Mouse (Mus musculus) thymus, postnatal 25 days (tissue): ENCODE results near the gene Arhgap28.

Experiments
- DNase-seq: peaks from one replicate; pipeline ENCODE4 v3.0.0; 2022

Arhgap28 gene

GRCm38 (mm10) chr17:67988920-67989621 lies 14.8 kb downstream of the Arhgap28 start:
- DNase-seq: no peak

GRCm38 (mm10) chr17:67985532-67985931 lies 18.4 kb downstream of the Arhgap28 start:
- DNase-seq: no peak

- no peak for DNase-seq
Observed at GRCm38 (mm10) chr17:67980573-67980972, 23.3 kb downstream of the Arhgap28 start.

DNA sequence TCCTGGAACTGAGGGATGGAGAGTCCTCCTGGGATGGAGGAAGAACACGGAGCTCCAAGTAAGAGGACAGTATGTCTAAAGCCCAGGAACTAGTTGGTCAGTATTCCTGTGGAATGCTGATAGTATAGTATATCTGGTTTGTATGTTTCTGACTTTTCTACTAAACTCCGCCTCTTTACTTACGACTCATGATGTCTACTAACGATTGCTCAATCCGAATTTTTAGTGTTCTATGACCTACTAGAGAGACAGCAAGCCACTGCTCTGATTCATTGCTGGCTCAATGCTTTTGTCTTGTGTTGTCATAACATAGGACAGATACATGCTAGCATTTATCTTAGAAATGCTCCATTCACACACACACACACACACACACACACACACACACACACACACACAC lies 24.7 kb downstream of the Arhgap28 start:
- DNase-seq: no peak

GRCm38 (mm10) chr17:67978786-67979185 lies 25.1 kb downstream of the Arhgap28 start:
- DNase-seq: no peak

- DNase-seq: no peak
Observed at GRCm38 (mm10) chr17:67976465-67976864, 27.5 kb downstream of the Arhgap28 start.

- no peak for DNase-seq
Observed at GRCm38 (mm10) chr17:67976027-67976426, 27.9 kb downstream of the Arhgap28 start.

DNA sequence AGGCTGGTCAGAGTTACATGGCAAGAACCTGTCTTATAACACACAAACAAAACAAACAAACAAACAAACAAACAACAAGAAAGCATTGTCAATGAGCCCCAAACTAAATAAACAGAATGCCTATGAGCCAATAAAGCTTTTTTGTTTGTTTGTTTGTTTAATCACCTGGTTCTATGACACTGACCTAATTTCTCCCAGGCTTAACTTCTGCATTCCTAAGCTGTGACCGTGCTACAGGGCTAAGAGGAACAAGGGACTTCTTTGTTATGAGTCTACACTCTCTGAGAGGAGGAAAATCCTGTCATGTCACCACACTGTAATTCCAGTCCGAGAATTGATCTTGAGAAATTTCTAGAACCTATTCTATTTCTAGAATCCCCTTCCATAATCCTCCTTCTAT lies 29.2 kb downstream of the Arhgap28 start:
- no peak for DNase-seq

DNA sequence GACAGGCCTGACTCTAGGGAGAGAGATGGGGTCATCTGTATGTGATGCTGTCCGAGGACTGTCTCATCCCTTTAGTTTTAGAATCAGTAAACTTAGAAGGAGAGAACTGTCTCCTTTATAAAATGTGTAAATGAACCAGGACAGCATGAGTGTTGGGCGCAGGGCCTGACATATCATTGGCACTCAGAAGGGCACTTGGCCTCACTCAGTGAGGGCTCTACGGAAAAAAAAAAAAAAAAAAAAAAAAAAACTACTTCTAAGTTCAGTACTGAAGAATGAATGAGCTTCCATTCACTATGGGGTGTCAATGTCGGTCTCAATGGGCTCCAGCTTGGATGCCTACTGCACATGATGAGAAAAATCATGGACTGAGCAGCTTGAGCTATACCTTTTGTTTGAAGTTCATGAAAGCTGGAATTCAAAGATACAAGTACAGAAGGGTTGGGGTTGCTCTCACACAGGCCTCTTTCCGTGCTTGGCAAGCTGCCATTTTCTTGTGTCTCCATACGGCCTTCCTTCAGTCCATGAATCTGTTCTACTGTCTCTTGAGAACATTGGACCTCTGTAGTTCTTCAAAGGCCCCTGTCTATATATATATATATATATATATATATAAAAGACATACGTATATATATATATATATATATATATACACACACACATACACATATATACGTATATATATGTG lies 36.9 kb downstream of the Arhgap28 start:
- DNase-seq: no peak

DNA sequence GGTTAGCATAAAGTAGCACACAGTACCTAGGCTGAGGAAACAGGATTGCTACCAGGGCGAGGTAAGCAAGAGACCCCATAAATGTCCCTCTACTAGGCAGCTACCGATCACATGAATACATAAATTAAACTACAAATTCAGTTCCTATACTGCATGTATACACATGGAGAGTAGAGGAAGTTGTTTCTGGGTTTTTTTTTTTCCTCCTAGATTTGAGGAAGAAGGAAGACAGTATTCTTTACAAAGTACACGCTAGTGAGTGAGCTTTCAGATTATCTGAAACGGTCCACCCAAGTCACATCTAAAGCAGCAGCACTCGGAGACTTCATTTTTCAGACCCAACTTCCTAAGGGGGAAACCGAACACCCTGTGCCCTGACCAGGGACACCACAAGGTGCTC lies 41.1 kb downstream of the Arhgap28 start:
- no peak for DNase-seq

GRCm38 (mm10) chr17:67962020-67962419 lies 41.9 kb downstream of the Arhgap28 start:
- DNase-seq: no peak

GRCm38 (mm10) chr17:67958909-67959308 lies 45.0 kb downstream of the Arhgap28 start:
- DNase-seq: no peak

- no peak for DNase-seq
Observed at GRCm38 (mm10) chr17:67957603-67958002, 46.3 kb downstream of the Arhgap28 start.

DNA sequence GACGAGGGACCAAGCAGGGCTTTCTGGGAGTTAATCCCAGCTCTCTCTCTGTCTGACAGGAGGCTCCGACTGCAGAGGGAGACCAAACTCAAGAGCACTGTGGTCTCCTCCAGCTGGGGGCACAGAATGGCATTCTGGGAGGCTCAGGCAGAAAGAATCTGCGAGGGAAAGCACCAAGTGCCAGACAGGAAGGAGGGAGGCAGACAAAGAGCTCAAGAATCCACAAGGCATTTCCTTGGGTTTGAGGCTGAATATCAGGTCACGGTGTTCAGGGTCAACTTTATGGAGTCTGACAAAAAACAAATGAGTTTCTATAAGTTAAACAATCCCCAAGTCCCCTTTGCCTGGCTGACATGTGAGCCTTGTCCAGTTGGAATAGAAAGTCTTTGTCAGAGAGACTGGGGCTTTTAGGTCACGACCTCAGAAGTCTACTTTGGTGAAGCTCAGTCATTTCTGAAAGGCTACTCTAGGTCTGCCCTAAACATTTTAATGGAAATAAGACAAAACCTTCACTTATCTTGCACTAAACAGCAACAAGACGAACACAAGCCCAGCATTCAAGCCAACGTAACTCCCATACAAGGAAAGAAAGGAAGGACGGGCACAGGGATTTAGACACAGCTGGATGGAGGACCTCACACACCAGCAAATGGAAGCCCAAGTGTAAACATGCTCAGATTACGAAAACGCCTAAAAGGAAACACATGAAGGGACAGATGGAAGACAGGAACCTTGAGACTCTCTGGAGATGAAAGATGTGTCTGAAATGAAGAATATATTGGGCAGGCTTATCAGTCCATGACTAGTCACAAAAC lies 47.8 kb downstream of the Arhgap28 start:
- no peak for DNase-seq

DNA sequence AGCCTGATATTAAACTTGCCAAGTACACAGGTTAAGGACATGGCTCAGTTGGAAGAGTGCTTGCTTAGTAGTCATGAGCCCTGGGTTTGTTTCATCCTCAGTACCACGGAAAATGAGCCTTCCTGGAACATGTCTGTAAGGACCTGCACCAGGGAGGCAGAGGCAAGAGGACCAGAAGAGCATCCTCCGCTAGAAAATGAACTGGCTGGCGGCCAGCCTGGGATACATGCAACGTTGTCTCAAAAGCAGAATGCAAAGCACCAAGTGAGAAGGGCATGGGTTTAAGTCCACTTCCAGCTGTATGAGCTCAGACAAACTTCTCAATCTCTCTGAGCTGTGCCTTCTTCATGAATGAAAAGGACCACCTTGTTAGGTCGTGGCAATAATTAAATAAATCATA lies 49.0 kb downstream of the Arhgap28 start:
- DNase-seq: no peak

GRCm38 (mm10) chr17:67950523-67951213 lies 53.3 kb downstream of the Arhgap28 start:
- DNase-seq: no peak

GRCm38 (mm10) chr17:67948601-67949000 lies 55.3 kb downstream of the Arhgap28 start:
- DNase-seq: no peak

- DNase-seq: no peak
Observed at GRCm38 (mm10) chr17:67945453-67945852, 58.5 kb downstream of the Arhgap28 start.

- no peak for DNase-seq
Observed at GRCm38 (mm10) chr17:67944256-67944655, 59.7 kb downstream of the Arhgap28 start.

GRCm38 (mm10) chr17:67941026-67941425 lies 62.9 kb downstream of the Arhgap28 start:
- DNase-seq: no peak

DNA sequence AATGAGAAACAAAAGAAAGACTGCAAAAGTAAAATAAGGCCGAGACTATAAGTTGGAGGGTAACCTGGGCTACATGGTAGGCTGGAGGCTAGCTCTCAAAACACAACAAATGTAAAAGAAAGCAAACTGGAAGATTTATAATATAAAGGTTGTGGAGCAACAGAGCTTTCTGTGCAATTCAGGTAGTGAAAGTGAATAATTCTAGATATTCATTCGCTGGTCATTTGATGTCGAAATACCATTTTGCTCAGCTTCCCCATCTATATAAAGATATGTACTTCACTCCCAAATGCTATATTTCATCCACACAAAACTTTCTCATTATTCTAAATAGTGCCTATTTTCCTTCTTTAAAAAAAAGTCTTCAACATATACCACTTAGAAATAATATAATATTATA lies 66.9 kb downstream of the Arhgap28 start:
- no peak for DNase-seq

DNA sequence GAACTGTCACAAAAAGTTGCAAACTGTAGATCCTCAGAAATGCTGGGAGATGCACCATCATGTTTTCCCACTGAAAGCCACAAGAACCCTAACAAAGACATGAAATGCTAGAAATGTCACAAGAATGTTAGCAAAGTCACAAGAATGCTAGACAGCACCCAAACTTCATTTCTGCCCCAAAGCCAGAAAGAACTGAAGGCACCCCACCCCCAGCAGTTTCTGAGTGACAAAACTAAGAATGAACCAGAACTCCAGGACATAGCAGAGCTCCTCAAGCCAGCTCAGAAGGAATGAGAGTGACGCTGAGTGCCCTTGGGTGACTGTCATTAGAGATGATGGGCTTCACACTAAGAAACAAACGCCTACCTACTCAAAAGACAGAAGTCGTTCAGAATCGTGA lies 68.4 kb downstream of the Arhgap28 start:
- no peak for DNase-seq

- no peak for DNase-seq
Observed at GRCm38 (mm10) chr17:67931396-67931795, 72.5 kb downstream of the Arhgap28 start.
